Mouse (Mus musculus) WW6 (cell line): ENCODE measurements around the gene Ttll10.

Experiments
- DNase-seq: peaks from one replicate; pipeline ENCODE4 v3.0.0-alpha.2; 2013; ENCODE audit warnings: low read depth, low spot score

Gene Ttll10

DNA sequence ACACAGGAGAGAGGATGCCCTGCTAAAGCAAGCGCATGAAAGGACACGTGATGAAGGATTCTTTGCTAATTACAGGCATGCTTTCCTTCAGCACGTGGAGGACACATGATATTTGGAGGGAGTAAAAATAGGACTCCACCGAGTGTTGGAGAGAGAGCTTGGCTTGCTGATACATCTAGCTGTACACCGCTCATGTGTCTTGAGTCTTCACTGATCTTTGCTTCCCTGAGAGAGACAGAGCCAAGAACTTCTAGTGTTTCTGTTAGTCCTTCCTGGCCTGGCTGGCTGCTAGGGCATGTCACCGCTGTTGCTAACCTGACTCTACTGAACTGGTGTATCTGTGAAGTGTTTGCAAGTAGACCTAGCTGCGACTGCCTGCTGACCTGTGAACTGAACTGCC is 35.0 kb downstream of the Ttll10 start:
- no peak for DNase-seq

DNA sequence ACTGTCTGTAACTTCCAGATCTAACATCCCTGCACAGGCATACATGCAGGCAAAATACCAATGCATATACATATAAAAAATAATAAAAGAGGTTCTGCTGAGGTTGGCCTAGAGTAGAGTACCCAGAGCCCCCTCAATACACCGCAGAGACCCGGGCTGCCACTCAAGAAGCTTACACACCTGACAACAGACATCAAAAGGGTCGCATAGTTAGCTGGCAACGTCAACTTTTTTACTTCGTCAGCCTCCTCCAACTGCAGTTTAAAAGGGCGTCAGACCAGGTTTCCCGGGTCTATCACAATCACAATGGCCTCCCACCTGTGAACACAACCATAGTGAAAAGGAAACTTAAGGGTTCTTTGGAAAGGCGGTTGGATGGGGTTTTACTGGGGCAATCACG is 35.7 kb downstream of the Ttll10 start:
- no peak for DNase-seq

DNA sequence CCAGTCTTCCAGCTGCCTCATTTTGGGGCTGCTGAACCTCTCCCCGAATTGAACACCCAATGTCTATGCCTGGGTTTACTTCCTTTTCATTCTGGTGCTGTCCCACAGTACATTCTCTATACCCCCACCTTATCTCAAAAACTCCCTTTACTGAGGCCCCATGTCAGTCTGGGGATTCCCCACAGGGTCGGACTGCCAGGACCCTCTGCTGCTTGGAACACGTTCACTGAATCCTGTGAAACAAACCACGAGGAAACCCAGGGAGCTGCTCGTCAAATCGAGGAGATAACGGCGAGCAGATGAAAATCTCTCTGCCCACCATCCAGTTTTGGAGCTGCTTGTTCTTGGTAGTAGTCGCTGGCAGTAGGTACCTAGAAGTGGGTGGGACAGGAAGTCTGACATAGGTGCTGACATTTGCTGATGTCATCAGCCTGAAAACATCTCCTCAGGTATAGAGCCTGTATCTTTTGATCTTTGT is 37.2 kb downstream of the Ttll10 start:
- no peak for DNase-seq

GRCm38 (mm10) chr4:156021381-156021780 is 37.8 kb downstream of the Ttll10 start:
- DNase-seq = no peak

GRCm38 (mm10) chr4:156019771-156020170 is 39.4 kb downstream of the Ttll10 start:
- no peak for DNase-seq

DNA sequence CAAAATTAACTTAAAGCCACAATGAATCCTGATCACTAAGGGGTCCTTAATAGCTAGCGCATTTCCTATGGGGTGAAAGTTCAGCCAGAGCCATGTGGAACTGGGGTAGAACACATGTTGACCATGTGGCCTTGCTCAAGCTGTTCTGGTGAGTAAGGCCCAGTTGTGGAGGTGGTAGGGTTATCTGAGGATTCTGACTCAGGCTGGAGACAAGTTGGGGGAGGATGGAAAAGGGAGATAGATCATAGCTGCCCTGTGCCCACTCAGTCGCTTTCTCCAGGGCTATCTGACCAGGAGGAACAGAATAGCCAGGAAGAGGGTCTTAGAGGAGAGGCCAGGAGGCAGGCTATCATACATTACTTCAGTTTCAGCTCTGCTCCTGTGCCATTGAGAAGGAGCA is 44.8 kb downstream of the Ttll10 start:
- DNase-seq = no peak

GRCm38 (mm10) chr4:156013637-156014036 is 45.6 kb downstream of the Ttll10 start, which contains the start of gene Tnfrsf4:
Gene Tnfrsf4 (plus strand): TSS chr4:156013843.
- no peak for DNase-seq

- DNase-seq = no peak
Observed at GRCm38 (mm10) chr4:156008369-156008768, 50.8 kb downstream of the Ttll10 start.

DNA sequence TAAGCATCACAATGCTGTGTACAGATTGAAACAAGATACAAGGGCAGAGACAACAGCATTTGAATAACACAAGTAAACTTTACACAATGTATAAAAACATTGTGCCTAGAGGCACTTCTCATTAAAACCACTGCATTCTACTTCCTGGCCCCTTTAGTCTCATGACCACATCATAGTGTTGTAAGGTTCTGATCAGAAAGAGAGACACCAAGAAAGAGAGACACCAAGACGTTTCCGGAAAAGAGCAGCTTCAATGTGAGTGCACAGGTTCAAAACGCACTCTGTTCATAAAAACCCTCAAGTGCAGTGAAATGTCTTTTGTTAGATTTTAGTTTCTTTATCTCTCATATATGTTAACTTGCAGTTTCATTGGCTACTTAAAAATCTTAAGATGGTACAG is 55.1 kb downstream of the Ttll10 start:
- DNase-seq = no peak

GRCm38 (mm10) chr4:155993606-155994005 is 65.6 kb downstream of the Ttll10 start:
- DNase-seq = no peak

DNA sequence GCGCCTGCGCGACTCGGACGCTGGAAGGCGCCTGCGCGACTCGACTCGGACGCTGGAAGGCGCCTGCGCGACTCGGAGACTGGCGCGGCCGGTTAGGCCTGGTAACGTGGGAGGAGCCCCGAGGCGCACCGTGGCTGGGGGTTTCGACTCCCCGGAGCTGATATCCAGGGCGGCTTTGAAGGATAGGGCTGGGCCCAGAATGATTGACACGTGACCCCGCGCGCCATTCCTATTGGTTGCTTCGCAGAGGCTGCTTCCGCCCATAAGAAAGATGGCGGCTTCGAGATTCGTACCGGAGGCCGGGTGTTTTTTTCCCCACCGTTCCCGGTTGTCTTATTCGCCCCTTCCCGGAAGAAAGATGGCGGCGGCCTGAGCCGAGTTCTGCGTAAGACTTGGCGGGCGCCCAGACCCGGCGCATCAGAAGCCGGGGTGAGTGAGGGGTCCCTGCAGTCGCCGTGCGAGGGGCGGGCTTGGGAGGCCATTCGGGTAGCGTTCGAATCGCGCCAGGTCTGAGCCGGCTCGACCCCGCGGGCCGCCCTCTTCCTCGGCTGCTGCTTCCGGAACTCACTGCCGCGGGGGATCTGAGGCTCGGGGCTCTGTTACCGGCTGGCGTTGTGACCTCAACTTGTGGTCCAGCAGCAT is 66.2 kb downstream of the Ttll10 start:
- DNase-seq = no peak

DNA sequence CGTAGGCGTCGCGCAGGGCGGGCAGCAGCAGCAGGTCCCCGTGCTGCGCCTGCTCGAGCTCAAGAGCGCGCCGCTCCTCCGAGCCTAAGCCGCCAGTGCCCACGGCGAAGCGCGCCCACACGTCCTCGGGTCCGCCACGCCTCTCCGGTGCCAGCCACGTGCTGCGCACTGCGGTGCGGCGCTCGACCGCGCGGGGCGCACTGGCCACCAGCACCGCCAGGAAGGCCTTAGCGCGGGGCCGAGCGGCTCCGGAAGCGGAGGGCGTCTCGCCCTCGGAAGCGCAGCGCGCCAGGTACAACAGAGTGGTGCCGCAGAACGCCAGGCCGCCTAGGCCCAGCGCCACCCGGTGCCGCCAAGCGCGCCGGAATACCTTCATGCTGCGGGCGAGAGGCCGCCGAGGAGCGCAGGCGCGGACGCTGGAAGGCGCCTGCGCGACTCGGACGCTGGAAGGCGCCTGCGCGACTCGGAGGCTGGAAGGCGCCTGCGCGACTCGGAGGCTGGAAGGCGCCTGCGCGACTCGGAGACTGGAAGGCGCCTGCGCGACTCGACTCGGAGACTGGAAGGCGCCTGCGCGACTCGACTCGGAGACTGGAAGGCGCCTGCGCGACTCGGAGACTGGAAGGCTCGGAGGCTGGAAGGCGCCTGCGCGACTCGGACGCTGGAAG is 66.8 kb downstream of the Ttll10 start, which contains the start of the genes B3galt6 and Sdf4:
Gene B3galt6 (minus strand): TSS at position 409 of the 665 bp plus-strand sequence.
Gene Sdf4 (plus strand): TSS at position 632 of the 665 bp plus-strand sequence.
- DNase-seq = peak; percentile 68

DNA sequence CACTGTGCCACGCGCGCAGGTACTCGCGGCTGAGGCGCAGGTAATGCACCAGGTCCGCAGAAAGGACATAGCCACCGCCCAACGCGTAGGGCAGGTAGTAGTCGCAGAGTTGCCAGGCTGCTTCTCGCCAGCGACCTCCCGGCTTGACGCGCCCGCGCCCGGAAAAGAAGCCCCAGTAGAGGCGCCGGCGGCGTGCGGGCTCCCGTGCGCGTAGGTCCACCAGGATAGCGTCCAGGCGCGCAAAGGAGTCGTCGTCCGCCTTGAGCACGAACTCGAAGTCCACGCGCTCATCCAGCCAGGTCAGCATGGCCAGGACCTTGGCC is 67.3 kb downstream of the Ttll10 start:
- DNase-seq = no peak

GRCm38 (mm10) chr4:155991211-155991907 is 67.9 kb downstream of the Ttll10 start:
- DNase-seq = no peak
